Mouse (Mus musculus) left cerebral cortex, adult 2 months (tissue): ENCODE measurements around the gene Tmem219. TPM values are rescaled to one million over a fixed set of nuclear protein-coding genes. Genes with fewer than 3 reads are reported as not detected.

Experiments used
- DNase-seq, 2 experiments: peaks; one replicate each; pipeline ENCODE4 v3.0.0; 2021 to 2022; ENCODE audit warnings: low spot score in 2 of 2, mixed read lengths in 1 of 2; ENCODE audit errors: extremely low spot score in 1 of 2
- H3K27ac ChIP-seq: fragments of 200-600 bp; 2 replicates; pipeline ENCODE4 v1.8.1; 2022
- H3K4me3 ChIP-seq: fragments of 200-600 bp; 2 replicates; pipeline ENCODE4 v1.8.1; 2022
- CTCF ChIP-seq: fragments of 200-600 bp; IDR thresholded peaks from 2 replicates; pipeline ENCODE4 v1.8.1; 2022; ENCODE audit warnings: antibody characterized with exemption, mild to moderate bottlenecking, moderate library complexity
- intact Hi-C: fragments of 180-260 bp; cut with DNase I; formaldehyde crosslinking; loops from one replicate; pipeline ENCODE4 v1.15.1; 2025
- long read RNA-seq, 2 experiments: library from polyadenylated mRNA; stranded (forward); transcript quantifications; one replicate each; pipeline ENCODE4 v2.0.0; 2021; ENCODE audit warnings: borderline mapping rate in 2 of 2
- total RNA-seq, 2 experiments: library from RNA; stranded (reverse); gene quantifications; 2 replicates each; pipeline ENCODE4 v1.2.3; 2021

Gene Tmem219
- 10 to 100 TPM; 17.3 to 22.0 TPM for total RNA-seq
- long read RNA-seq, experiment 1, partial matches to known transcripts, result 0 of 10 reads
- long read RNA-seq, experiment 1, other reads (novel, unspliced or antisense), result 4 of 10 reads
- long read RNA-seq, experiment 2, transcript Tmem219-203 (5 exons, 1,087 nt), result major isoform, 7 of 11 reads
- long read RNA-seq, experiment 2, partial matches to known transcripts, result 1 of 11 reads
- long read RNA-seq, experiment 2, other reads (novel, unspliced or antisense), result 2 of 11 reads

GRCm38 (mm10) chr7:126922624-126923060 is at the start of gene Tmem219:
Gene Tmem219 (minus strand): TSS chr7:126922917.
- DNase-seq, result no peak
- intact Hi-C loops, result no loop called here

GRCm38 (mm10) chr7:126967361-126967760 is 44.6 kb upstream of the Tmem219 start:
- no peak for DNase-seq
- no peak for TF ChIP-seq CTCF
- H3K4me3 ChIP-seq, result no peak overlapping the region
- intact Hi-C loops, result no loop called here
- H3K27ac ChIP-seq, result no peak overlapping the region

More at GRCm38 (mm10) chr7:126922624-126923060, at the start of gene Tmem219:
- no peak for TF ChIP-seq CTCF
- peak within 1 kb of the TSS; percentile 77 for H3K27ac ChIP-seq
- H3K4me3 ChIP-seq, result no peak within 1 kb of the TSS

- Histone ChIP-seq H3K4me3 (no peak overlapping the region), H3K27ac (no peak overlapping the region)
- no peak for DNase-seq
- intact Hi-C loops, result no loop called here
- no peak for TF ChIP-seq CTCF
These were observed 42.9 kb upstream of the Tmem219 start for GRCm38 (mm10) chr7:126965568-126965967.

DNA sequence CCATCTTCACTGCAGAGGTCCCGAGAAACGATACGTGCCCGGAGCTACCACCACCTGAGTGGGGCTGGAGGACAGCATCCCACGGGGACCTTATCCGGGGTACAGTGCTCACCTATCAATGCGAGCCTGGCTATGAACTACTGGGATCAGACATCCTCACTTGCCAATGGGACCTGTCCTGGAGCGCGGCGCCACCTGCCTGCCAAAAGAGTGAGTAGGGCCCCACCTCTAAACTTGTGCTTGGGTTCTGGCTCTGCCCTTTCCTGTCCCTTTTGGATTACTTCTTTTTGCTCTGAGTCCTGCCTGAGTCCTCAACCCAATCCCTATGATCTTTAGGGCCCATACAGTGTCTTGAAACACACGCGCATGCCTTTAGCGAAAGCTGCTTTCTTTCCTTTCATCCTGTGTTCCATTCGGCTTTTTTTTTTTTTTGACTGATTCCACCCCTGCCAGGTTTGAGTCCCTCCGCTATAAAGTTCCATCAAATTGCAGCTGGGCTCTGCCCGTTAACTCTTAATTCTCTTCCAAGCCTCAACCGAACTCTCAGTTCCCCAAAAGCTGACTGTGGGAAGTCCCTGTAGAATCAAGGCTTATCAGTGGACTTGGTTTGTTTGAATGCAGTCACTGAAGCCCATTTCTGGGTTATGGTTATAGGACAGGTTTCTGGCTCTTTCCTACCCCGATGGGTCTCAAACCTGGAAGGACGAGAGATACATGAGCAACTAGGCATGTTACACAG is 41.0 kb upstream of the Tmem219 start:
- H3K27ac ChIP-seq, result no peak overlapping the region
- intact Hi-C loops, result no loop called here
- no peak overlapping the region for H3K4me3 ChIP-seq
- DNase-seq, result no peak
- peak; percentile 40 for TF ChIP-seq CTCF

- no peak for DNase-seq
- intact Hi-C loops, result no loop called here
- H3K4me3 ChIP-seq, result no peak overlapping the region
- H3K27ac ChIP-seq, result peak overlapping the region; percentile 40; the same call in 1 of the 2 replicates
- no peak for TF ChIP-seq CTCF
These were observed 39.2 kb upstream of the Tmem219 start for GRCm38 (mm10) chr7:126961965-126962364.

DNA sequence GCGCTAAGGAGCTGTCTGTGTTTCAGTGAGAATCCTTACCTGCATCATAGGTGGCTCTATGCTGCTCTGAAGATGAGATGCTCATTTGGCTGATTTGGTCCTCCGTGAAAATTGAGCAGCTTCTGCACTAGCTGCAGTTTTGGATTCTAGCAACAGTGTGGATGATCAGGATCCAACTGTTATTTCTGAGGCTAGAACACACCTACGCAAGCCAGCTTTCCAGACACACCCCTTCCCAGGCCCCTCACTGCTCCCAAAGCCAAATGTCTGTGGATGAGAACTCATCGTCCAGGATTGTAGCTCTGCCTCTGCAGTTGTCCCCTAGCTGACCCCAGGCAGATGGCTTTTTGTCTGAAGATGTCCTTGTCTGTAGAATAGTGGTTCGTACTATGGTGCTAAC is 38.4 kb upstream of the Tmem219 start:
- intact Hi-C loops, result no loop called here
- TF ChIP-seq CTCF, result no peak
- Histone ChIP-seq H3K27ac (no peak overlapping the region), H3K4me3 (no peak overlapping the region)
- no peak for DNase-seq

DNA sequence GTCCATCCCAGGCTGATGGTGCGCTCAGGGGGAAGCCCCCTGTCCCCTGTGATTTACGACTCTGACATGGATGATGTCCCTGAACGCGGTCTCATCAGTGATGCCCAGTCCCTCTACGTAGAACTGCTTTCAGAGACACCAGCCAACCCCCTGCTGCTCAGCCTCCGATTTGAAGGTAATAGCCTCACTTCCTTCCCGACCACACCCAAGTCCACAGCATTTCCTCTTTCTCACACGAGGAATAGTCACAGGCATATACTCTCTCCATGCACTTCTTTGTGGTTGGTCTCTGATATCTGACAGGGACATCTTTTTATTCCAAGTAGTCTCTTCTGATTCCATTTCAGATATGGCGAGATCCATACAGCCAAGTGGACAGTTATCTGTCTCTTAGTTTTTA is 37.1 kb upstream of the Tmem219 start:
- Histone ChIP-seq H3K27ac (no peak overlapping the region), H3K4me3 (no peak overlapping the region)
- DNase-seq, result no peak
- intact Hi-C loops, result loop anchor here (10.0 kb wide), 1 partner anchor 135 kb away; no protein-coding TSS in a partner anchor
- TF ChIP-seq CTCF, result no peak

- DNase-seq, result no peak
- no peak overlapping the region for H3K4me3 ChIP-seq
- no peak for TF ChIP-seq CTCF
- intact Hi-C loops, result loop anchor here (10.0 kb wide), 1 partner anchor 130 kb away; no protein-coding TSS in a partner anchor
- no peak overlapping the region for H3K27ac ChIP-seq
These were observed 32.4 kb upstream of the Tmem219 start for GRCm38 (mm10) chr7:126955125-126955524.

GRCm38 (mm10) chr7:126952646-126953045 is 29.9 kb upstream of the Tmem219 start:
- H3K27ac ChIP-seq, result peak overlapping the region; percentile 93
- H3K4me3 ChIP-seq, result peak overlapping the region; percentile 79
- TF ChIP-seq CTCF, result no peak
- DNase-seq, result no peak
- intact Hi-C loops, result loop anchor here (10.0 kb wide), 1 partner anchor 128 kb away; no protein-coding TSS in a partner anchor

- Histone ChIP-seq H3K27ac (peak overlapping the region; percentile 93), H3K4me3 (peak overlapping the region; percentile 79)
- intact Hi-C loops, result loop anchor here (2.0 to 10.0 kb wide), 2 partner anchors 75 to 127 kb away; partner anchors contain the start of gene Maz
- TF ChIP-seq CTCF, result no peak
- DNase-seq, result no peak
These were observed 29.0 kb upstream of the Tmem219 start for GRCm38 (mm10) chr7:126951741-126952140.

GRCm38 (mm10) chr7:126950647-126951615 is 28.2 kb upstream of the Tmem219 start:
- peak in 1 of 2 experiments; percentile 41 for DNase-seq
- intact Hi-C loops, result loop anchor here (2.0 to 10.0 kb wide), 2 partner anchors 76 to 126 kb away; partner anchors contain the start of gene Maz
- Histone ChIP-seq H3K27ac (peak overlapping the region; percentile 93), H3K4me3 (peak overlapping the region; percentile 79)
- TF ChIP-seq CTCF, result no peak
